Mouse (Mus musculus) midbrain, postnatal 0 days (tissue): ENCODE data around the gene Adap2. TPM values are rescaled to one million over a fixed set of nuclear protein-coding genes. Genes with fewer than 3 reads are reported as not detected.
A peak's percentile ranks its signal among the peaks of the same experiment; 100 is the strongest.

Source experiments
- ATAC-seq: fragments of 200-750 bp; cut with Nextera tagmentation; 2 replicates; pipeline ENCODE4 v1.8.0; 2017; ENCODE audit warnings: moderate number of reproducible peaks, mild to moderate bottlenecking, moderate TSS enrichment, moderate library complexity; ENCODE audit not compliant: low FRiP score
- DNase-seq: peaks from one replicate; pipeline ENCODE4 v3.0.0-alpha.2; 2015; ENCODE audit warnings: low spot score
- H3K27ac ChIP-seq: fragments of 300-500 bp; sonication (generic); 2 replicates; pipeline ENCODE4 v1.5.1; 2014; ENCODE audit warnings: low read depth, mild to moderate bottlenecking, low read length, mixed read lengths
- H3K27me3 ChIP-seq: fragments of 300-500 bp; sonication (generic); 2 replicates; pipeline ENCODE4 v1.6.1; 2014; ENCODE audit warnings: low read length, control low read depth, mixed read lengths; ENCODE audit not compliant: insufficient read depth
- H3K36me3 ChIP-seq: fragments of 300-500 bp; sonication (generic); 2 replicates; pipeline ENCODE4 v1.6.1; 2014; ENCODE audit warnings: low read length, control low read depth, mixed read lengths; ENCODE audit not compliant: insufficient read depth
- H3K4me1 ChIP-seq: fragments of 300-500 bp; sonication (generic); 2 replicates; pipeline ENCODE4 v1.6.1; 2014; ENCODE audit warnings: mild to moderate bottlenecking, control low read depth, antibody characterized with exemption, low read length, mixed read lengths; ENCODE audit not compliant: insufficient read depth
- H3K4me2 ChIP-seq: fragments of 300-500 bp; sonication (generic); 2 replicates; pipeline ENCODE4 v1.6.1; 2014; ENCODE audit warnings: low read depth, mild to moderate bottlenecking, low read length, mixed read lengths; ENCODE audit not compliant: poor library complexity, severe bottlenecking
- H3K4me3 ChIP-seq: fragments of 300-500 bp; sonication (generic); 2 replicates; pipeline ENCODE4 v1.5.1; 2014; ENCODE audit warnings: low read depth, mild to moderate bottlenecking, low read length, moderate library complexity
- H3K9ac ChIP-seq: fragments of 300-500 bp; sonication (generic); replicated peaks from 2 replicates; pipeline ENCODE4 v1.6.1; 2014; ENCODE audit warnings: mild to moderate bottlenecking, low read length, moderate library complexity, mixed read lengths; ENCODE audit not compliant: poor library complexity, severe bottlenecking
- H3K9me3 ChIP-seq: fragments of 300-500 bp; sonication (generic); 2 replicates; pipeline ENCODE4 v1.6.1; 2016; ENCODE audit warnings: low read length, control low read depth
- CTCF ChIP-seq: IDR thresholded peaks from 2 replicates; pipeline ENCODE4 v1.5.1; 2016; ENCODE audit warnings: antibody characterized with exemption, mild to moderate bottlenecking
- WGBS: fragments of 180-500 bp; shearing (Covaris S2); extraction: QIAGEN DNeasy Blood & Tissue Kit; methylation state at CpG from one replicate; pipeline ENCODE4 v1.1.7; 2014; 5-methylcytosine and 5-hydroxymethylcytosine counted together
- polyA plus RNA-seq: library from polyadenylated mRNA; unstranded; fragments of >200 nt; fragmentation: Nextera tagmentation; extraction: Ambion mirVana; gene quantifications from 2 replicates; pipeline ENCODE4 v1.2.1, GENCODE M21; 2015
- total RNA-seq: library from RNA; depleted of rRNA; stranded (reverse); fragments of >200 nt; gene quantifications from 2 replicates; pipeline ENCODE4 v1.2.3, GENCODE M21; 2014

The Adap2 gene
- total and polyA plus RNA-seq, 2 experiments from 2014 or later: 4.0 to 11.2 TPM

- DNase-seq (no peak), ATAC-seq (no peak)
- Histone ChIP-seq H3K9me3 (no peaks in the 10 kb centered on the region), H3K4me2 (peak overlapping the region; percentile 73), H3K27ac (no peak overlapping the region), H3K27me3 (peaks cover 23% of the 10 kb centered on the region), H3K9ac (peak overlapping the region; percentile 55), H3K4me1 (peaks cover 2% of the 10 kb centered on the region; the same call in 1 of the 2 replicates), H3K36me3 (no peaks in the 10 kb centered on the region), H3K4me3 (peak overlapping the region; percentile 46)
- TF ChIP-seq CTCF: no peak
- 26% methylated on average over 25 of the region's 25 CpGs for WGBS
Observed at GRCm38 (mm10) chr11:80154501-80154900, 596 bp downstream of the Adap2 start.

GRCm38 (mm10) chr11:80155541-80155940 lies 1.6 kb downstream of the Adap2 start:
- H3K4me3 ChIP-seq: no peak overlapping the region
- H3K9me3 ChIP-seq: no peaks in the 10 kb centered on the region
- peaks cover 2% of the 10 kb centered on the region; the same call in 1 of the 2 replicates for H3K4me1 ChIP-seq
- H3K27me3 ChIP-seq: peaks cover 23% of the 10 kb centered on the region
- no peak overlapping the region for H3K4me2 ChIP-seq
- 83% methylated on average over 8 of the region's 8 CpGs for WGBS
- no peaks in the 10 kb centered on the region for H3K36me3 ChIP-seq
- ATAC-seq: no peak
- TF ChIP-seq CTCF: no peak
- no peak for DNase-seq
- H3K9ac ChIP-seq: no peak overlapping the region
- H3K27ac ChIP-seq: no peak overlapping the region

GRCm38 (mm10) chr11:80155961-80156360 lies 2.1 kb downstream of the Adap2 start:
- Histone ChIP-seq H3K4me1 (peaks cover 2% of the 10 kb centered on the region; the same call in 1 of the 2 replicates), H3K36me3 (no peaks in the 10 kb centered on the region), H3K9me3 (no peaks in the 10 kb centered on the region), H3K27ac (no peak overlapping the region), H3K4me2 (no peak overlapping the region), H3K27me3 (peaks cover 23% of the 10 kb centered on the region), H3K9ac (no peak overlapping the region), H3K4me3 (no peak overlapping the region)
- TF ChIP-seq CTCF: no peak
- ATAC-seq: no peak
- whole genome bisulfite sequencing: 86% methylated on average over 4 of the region's 4 CpGs
- no peak for DNase-seq

DNA sequence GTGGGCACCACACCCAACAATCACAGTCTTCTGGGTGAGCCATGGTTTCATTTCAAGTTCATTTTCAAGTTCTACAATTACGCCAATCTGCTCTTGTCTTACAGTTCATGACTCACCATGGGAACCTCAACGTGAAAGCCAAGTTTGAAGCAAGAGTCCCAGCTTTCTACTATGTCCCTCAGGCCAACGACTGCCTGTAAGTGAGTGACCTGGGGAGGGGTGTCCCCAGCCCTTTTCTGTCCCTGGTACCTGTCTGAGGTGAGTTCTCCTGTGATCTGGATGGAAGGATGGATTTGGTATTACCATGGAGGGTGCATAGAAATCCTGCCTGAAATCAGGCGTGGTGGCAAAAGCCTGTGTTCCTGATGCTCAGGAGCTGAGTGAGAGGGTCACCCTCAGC lies 2.9 kb downstream of the Adap2 start:
- WGBS: 89% methylated on average over 4 of the region's 4 CpGs
- Histone ChIP-seq H3K27me3 (peaks cover 23% of the 10 kb centered on the region), H3K9ac (no peak overlapping the region), H3K4me2 (no peak overlapping the region), H3K27ac (no peak overlapping the region), H3K4me3 (no peak overlapping the region), H3K4me1 (peaks cover 2% of the 10 kb centered on the region; the same call in 1 of the 2 replicates), H3K9me3 (no peaks in the 10 kb centered on the region), H3K36me3 (no peaks in the 10 kb centered on the region)
- ATAC-seq: no peak
- no peak for TF ChIP-seq CTCF
- DNase-seq: no peak

GRCm38 (mm10) chr11:80159018-80159417 lies 5.1 kb downstream of the Adap2 start:
- H3K9ac ChIP-seq: no peak overlapping the region
- DNase-seq: no peak
- peaks cover 2% of the 10 kb centered on the region; the same call in 1 of the 2 replicates for H3K4me1 ChIP-seq
- no peaks in the 10 kb centered on the region for H3K36me3 ChIP-seq
- WGBS: 92% methylated on average over 7 of the region's 7 CpGs
- H3K27ac ChIP-seq: no peak overlapping the region
- no peak overlapping the region for H3K4me3 ChIP-seq
- peaks cover 12% of the 10 kb centered on the region for H3K27me3 ChIP-seq
- no peak for TF ChIP-seq CTCF
- no peaks in the 10 kb centered on the region for H3K9me3 ChIP-seq
- no peak overlapping the region for H3K4me2 ChIP-seq
- ATAC-seq: no peak

DNA sequence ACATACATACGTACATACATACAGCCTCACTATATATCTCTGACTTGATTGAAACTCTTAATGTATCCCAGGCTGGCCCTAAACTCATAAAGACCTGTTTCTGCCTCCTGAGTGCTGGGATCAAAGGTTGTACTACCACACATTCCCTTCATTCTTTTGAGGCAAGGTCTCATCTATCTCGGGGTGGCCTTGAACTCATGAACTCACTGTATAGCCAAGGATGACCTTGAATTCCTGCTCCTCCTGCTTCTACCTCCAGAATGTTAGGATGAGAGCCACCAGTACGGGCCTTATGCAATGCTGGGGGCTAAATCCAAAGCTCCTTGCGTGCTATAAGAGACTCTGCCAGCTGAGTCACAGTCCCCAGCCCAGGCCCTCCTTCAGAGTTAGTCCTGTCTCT lies 7.1 kb downstream of the Adap2 start:
- Histone ChIP-seq H3K4me3 (no peak overlapping the region), H3K36me3 (no peaks in the 10 kb centered on the region), H3K9me3 (no peaks in the 10 kb centered on the region), H3K4me2 (no peak overlapping the region), H3K9ac (no peak overlapping the region), H3K27me3 (no peaks in the 10 kb centered on the region), H3K27ac (no peak overlapping the region), H3K4me1 (no peaks in the 10 kb centered on the region)
- WGBS: 79% methylated on average over 4 of the region's 4 CpGs
- ATAC-seq: no peak
- no peak for TF ChIP-seq CTCF
- DNase-seq: no peak
